Mouse (Mus musculus) intestine, embryonic 16.5 days (tissue): ENCODE data around the gene Nmnat1. TPM values are rescaled to one million over a fixed set of nuclear protein-coding genes. Genes with fewer than 3 reads are reported as not detected.

ENCODE experiments used
- ATAC-seq: fragments of 200-750 bp; cut with Nextera tagmentation; 2 replicates; pipeline ENCODE4 v1.8.0; 2017; ENCODE audit warnings: moderate TSS enrichment, moderate library complexity
- H3K27ac ChIP-seq: fragments of 300-500 bp; sonication (generic); 2 replicates; pipeline ENCODE4 v1.5.1; 2014; ENCODE audit warnings: mild to moderate bottlenecking, low read length
- H3K27me3 ChIP-seq: fragments of 300-500 bp; sonication (generic); replicated peaks from 2 replicates; pipeline ENCODE4 v1.6.1; 2014; ENCODE audit warnings: low read length, control low read depth, mixed read lengths; ENCODE audit not compliant: control insufficient read depth, insufficient read depth
- H3K36me3 ChIP-seq: fragments of 300-500 bp; sonication (generic); 2 replicates; pipeline ENCODE4 v1.6.1; 2014; ENCODE audit warnings: low read length, control low read depth; ENCODE audit not compliant: control insufficient read depth, insufficient read depth
- H3K4me1 ChIP-seq: fragments of 300-500 bp; sonication (generic); 2 replicates; pipeline ENCODE4 v1.6.1; 2014; ENCODE audit warnings: low read length, control low read depth, mixed read lengths; ENCODE audit not compliant: control insufficient read depth, insufficient read depth
- H3K4me2 ChIP-seq: fragments of 300-500 bp; sonication (generic); 2 replicates; pipeline ENCODE4 v1.6.1; 2014; ENCODE audit warnings: low read depth, low read length, control low read depth
- H3K4me3 ChIP-seq: fragments of 300-500 bp; sonication (generic); 2 replicates; pipeline ENCODE4 v1.5.1; 2014; ENCODE audit warnings: mild to moderate bottlenecking, low read length
- H3K9ac ChIP-seq: fragments of 300-500 bp; sonication (generic); 2 replicates; pipeline ENCODE4 v1.6.1; 2014; ENCODE audit warnings: low read depth, low read length
- H3K9me3 ChIP-seq: fragments of 300-500 bp; sonication (generic); 2 replicates; pipeline ENCODE4 v1.6.1; 2016; ENCODE audit warnings: low read length, control low read depth; ENCODE audit not compliant: control insufficient read depth
- WGBS: fragments of 180-500 bp; shearing (Covaris S2); extraction: QIAGEN DNeasy Blood & Tissue Kit; methylation state at CpG from one replicate; pipeline ENCODE4 v1.1.7; 2014; 5-methylcytosine and 5-hydroxymethylcytosine counted together
- polyA plus RNA-seq: library from polyadenylated mRNA; unstranded; fragments of >200 nt; fragmentation: Nextera tagmentation; extraction: Ambion mirVana; gene quantifications from 2 replicates; pipeline ENCODE4 v1.2.1, GENCODE M21; 2015

Nmnat1 gene
- polyA plus RNA-seq, 1 experiment from 2014 or later, result 14.7 TPM

DNA sequence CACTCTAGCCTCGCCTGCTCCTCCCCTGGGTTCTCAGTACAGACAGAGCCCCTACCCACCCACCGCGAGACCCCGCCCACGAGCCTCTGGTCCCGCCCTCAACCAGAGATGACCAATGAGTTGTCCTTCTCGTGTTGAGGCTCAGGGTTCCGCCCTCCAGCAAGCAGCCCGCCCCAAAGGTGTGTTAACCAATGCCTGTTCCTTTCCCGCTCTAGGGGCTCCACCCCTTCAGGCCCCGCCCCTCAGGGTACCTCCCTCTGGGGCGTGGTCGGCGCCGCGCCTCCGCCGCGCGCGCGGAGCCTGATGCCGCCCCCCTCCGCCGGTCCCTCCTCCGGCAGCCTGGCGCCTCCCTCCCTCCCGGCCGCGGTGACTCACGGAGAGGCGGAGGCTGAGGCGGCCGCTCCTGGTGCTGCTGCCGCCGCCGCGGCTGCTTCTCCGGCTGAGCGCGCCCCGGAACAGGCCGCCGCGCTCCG, 32.9 kb upstream of the Nmnat1 start, which contains the start of gene Ctnnbip1:
Gene Ctnnbip1, plus strand, starts transcription at position 369 of the 473 bp plus-strand sequence.
- peak within 1 kb of the TSS; percentile 81 for H3K4me3 ChIP-seq
- peak within 1 kb of the TSS; percentile 95 for H3K4me2 ChIP-seq
- H3K27ac ChIP-seq, result peak within 1 kb of the TSS; percentile 66
- H3K9me3 ChIP-seq, result no peaks in the 10 kb centered on the region
- H3K4me1 ChIP-seq, result peaks cover 8% of the 10 kb centered on the region; the same call in 1 of the 2 replicates
- under 1% methylated on average over 40 of the region's 46 CpGs for WGBS
- H3K36me3 ChIP-seq, result no peaks in the 10 kb centered on the region
- peak within 1 kb of the TSS; percentile 90 for H3K9ac ChIP-seq
- H3K27me3 ChIP-seq, result no peaks in the 10 kb centered on the region
- peak; percentile 98 for ATAC-seq

DNA sequence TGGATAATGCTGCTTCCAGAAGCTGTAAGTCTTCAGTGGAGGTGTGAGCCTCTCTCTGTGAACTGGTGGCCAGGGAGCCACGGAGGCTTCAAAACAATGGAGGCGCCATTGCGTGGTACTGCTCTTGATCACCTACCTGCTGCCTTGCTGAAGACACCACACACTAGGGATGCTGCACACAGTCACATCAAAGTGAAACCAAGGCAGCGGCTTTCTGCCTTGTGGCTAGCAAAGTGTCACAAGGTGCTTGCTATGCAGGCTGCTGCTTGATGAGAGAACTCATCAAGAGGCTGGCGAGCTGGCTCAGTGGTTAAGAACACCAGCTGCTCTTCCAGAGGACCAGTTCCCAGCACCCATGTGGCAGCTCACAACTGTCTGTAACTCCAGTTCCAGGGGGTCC, 30.7 kb upstream of the Nmnat1 start:
- no peak for ATAC-seq
- Histone ChIP-seq H3K27ac (no peak overlapping the region), H3K4me1 (peaks cover 8% of the 10 kb centered on the region; the same call in 1 of the 2 replicates), H3K4me3 (no peak overlapping the region), H3K27me3 (no peaks in the 10 kb centered on the region), H3K9ac (no peak overlapping the region), H3K9me3 (no peaks in the 10 kb centered on the region), H3K36me3 (no peaks in the 10 kb centered on the region), H3K4me2 (no peak overlapping the region)
- WGBS, result 93% methylated on average over 5 of the region's 5 CpGs

DNA sequence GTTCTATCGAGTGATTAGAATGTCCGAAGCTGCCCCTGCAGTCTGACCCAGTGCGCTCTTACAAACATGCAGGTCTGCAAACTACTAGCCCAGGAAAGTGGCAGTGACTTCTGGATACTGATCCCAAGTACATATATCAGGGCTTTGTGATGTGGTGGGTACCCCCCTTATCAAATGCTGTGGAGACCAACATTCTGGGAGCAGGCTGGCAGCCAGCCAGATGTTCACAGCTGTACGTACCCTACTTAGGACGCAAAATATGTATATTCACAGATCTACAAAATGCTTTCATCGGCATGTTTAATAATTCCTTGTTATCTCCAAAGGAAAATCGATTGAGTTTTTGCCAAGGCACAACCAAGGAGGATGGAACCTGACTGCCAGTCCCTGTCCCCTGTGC, 27.1 kb upstream of the Nmnat1 start:
- Histone ChIP-seq H3K4me1 (no peaks in the 10 kb centered on the region), H3K4me3 (no peak overlapping the region), H3K9me3 (no peaks in the 10 kb centered on the region), H3K36me3 (no peaks in the 10 kb centered on the region), H3K27ac (no peak overlapping the region), H3K27me3 (no peaks in the 10 kb centered on the region), H3K9ac (no peak overlapping the region), H3K4me2 (no peak overlapping the region)
- no peak for ATAC-seq
- 75% methylated on average over 7 of the region's 7 CpGs for WGBS

DNA sequence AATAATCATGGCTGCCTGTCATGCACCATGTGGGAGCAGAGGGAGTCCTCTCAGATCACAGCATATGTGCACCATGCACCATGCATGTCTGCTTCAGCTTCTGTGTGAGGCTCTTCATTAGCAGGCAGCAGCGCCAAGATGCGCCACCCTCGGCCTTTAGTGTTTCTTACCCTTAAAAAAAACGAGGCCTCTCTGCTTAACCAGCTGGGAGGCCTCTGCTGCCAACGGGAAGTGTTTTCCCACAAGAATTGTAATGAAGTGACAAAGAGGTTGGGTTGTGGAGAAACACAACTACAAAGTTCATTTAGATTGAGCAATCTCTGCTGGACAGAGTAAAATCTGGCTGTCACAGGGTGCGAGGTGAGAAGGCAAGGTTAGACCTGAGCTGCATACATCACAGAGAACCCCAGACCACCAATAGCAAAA, 26.2 kb upstream of the Nmnat1 start:
- H3K4me1 ChIP-seq, result no peaks in the 10 kb centered on the region
- H3K4me2 ChIP-seq, result no peak overlapping the region
- no peaks in the 10 kb centered on the region for H3K9me3 ChIP-seq
- WGBS, result 57% methylated on average over 6 of the region's 6 CpGs
- H3K27me3 ChIP-seq, result no peaks in the 10 kb centered on the region
- H3K9ac ChIP-seq, result no peak overlapping the region
- no peaks in the 10 kb centered on the region for H3K36me3 ChIP-seq
- H3K27ac ChIP-seq, result no peak overlapping the region
- ATAC-seq, result no peak
- H3K4me3 ChIP-seq, result no peak overlapping the region

DNA sequence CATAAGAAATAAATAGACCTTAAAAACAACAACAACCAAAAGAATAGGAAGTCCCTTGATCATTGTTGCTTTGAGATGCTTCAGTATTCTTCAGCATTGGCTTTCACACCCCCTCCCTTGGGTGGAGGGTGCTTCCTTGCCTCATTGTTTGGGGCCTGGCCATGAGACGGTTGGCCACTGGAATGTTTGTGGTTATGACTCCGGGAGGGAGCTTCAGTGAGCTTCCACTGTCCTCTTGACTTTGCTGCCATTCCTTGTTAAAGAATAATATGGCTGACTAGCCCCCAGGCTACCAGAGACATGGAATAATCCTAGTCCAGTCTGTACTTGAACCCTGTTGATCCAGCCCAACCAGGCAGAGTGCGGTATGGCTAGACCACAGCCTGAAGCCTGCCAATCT, 21.9 kb upstream of the Nmnat1 start:
- no peak for ATAC-seq
- H3K36me3 ChIP-seq, result no peaks in the 10 kb centered on the region
- H3K4me3 ChIP-seq, result no peak overlapping the region
- no peak overlapping the region for H3K27ac ChIP-seq
- no peak overlapping the region for H3K9ac ChIP-seq
- H3K4me2 ChIP-seq, result no peak overlapping the region
- H3K27me3 ChIP-seq, result no peaks in the 10 kb centered on the region
- 77% methylated on average over 3 of the region's 3 CpGs for WGBS
- H3K9me3 ChIP-seq, result no peaks in the 10 kb centered on the region
- no peaks in the 10 kb centered on the region for H3K4me1 ChIP-seq

DNA sequence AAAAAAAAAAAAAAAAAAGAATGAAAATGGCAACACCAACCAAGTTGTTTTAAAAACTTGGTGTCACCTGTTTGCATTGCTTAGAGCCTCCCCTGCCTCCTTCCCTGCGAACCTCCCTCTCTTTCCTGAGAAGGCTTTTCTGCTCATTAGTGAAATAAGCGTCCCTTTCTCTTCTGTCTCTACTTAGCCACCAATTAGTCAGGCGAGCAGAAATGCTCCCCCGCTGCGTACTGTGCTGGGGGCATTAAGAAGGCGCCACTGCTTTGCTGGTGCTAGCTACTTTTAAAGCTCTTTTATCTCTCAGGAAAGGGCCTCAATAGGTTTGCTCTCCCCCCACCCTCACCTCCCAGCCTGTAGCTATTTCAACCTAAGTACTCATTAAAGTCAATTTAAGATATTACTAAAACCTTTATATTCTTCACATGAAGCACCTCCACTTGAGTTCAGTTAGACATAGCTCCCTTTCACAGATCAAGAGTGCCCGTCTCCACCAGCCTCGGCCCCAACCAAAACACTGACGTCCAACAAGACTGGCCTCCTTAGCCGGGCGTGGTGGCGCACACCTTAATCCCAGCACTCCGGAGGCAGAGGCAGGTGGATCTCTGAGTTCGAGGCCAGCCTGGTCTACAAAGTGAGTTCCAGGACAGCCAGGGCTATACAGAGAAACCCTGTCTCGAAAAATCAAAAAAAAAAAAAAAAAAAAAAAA, 20.4 kb upstream of the Nmnat1 start:
- ATAC-seq, result no peak
- Histone ChIP-seq H3K4me1 (no peaks in the 10 kb centered on the region), H3K4me2 (no peak overlapping the region), H3K9me3 (no peaks in the 10 kb centered on the region), H3K9ac (no peak overlapping the region), H3K36me3 (no peaks in the 10 kb centered on the region), H3K27ac (no peak overlapping the region), H3K4me3 (no peak overlapping the region), H3K27me3 (no peaks in the 10 kb centered on the region)
- WGBS, result 72% methylated on average over 14 of the region's 15 CpGs

DNA sequence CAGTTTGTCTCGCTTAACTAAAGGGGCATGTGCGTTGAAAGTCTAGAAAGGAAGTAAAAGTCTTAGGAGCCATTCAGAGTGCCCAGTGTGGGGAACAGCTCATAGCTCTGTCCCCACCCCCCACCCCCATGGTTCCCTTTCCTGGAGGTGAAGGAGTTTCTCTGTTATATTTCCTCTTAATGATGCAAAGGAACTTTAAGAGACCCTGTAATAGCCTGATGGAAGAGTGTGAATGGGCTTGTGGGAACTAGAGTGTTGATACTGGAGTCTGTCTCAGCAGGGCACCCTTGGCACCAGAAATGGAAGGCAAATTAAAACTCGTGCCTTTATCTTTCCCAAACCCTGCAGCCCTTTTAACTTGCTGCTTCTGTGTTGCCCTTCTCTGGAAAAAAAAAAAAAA, 19.9 kb upstream of the Nmnat1 start:
- 49% methylated on average over 3 of the region's 3 CpGs for WGBS
- no peaks in the 10 kb centered on the region for H3K36me3 ChIP-seq
- H3K27ac ChIP-seq, result no peak overlapping the region
- H3K9ac ChIP-seq, result no peak overlapping the region
- no peaks in the 10 kb centered on the region for H3K9me3 ChIP-seq
- no peak for ATAC-seq
- H3K4me2 ChIP-seq, result no peak overlapping the region
- no peaks in the 10 kb centered on the region for H3K4me1 ChIP-seq
- no peak overlapping the region for H3K4me3 ChIP-seq
- no peaks in the 10 kb centered on the region for H3K27me3 ChIP-seq

DNA sequence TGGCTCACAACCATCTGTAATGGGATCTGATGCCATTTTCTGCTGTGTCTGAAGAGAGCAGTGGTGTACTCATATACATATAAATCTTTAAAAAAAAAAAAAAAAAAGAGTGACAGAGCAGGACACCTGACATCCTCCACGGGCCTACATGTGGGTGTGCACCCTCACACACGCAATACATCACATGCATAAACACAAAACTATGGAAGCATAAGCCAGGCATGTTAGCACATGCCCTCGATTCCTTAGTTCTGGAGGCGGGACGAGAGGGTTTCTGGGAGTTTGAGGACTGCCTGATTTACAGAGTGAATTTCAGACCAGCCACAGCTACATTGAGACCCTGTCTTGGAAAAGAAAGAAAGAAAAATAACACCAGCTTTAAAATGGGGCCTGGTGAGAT, 19.4 kb upstream of the Nmnat1 start:
- 83% methylated on average over 5 of the region's 5 CpGs for WGBS
- H3K27me3 ChIP-seq, result no peaks in the 10 kb centered on the region

DNA sequence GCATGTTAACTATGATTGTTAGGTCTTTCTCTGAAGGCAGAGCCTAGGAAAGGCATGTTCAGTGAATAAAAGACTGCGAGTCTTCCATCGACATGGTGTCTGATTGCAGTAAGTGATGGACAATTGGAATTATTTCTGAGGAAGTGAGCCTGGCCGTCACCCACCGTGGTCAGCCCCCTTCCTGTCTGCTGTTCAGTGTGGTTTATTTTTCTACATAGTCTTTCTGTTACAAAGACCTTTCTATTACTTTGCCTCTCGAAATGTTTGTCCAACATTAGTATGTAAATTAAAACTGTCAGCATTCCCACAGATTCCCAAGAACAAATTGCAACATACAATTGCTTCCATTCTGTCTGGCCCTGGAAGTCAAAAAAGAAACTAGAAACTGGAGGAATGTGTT, 14.8 kb upstream of the Nmnat1 start:
- peaks cover 5% of the 10 kb centered on the region; the same call in 1 of the 2 replicates for H3K36me3 ChIP-seq
- no peaks in the 10 kb centered on the region for H3K9me3 ChIP-seq
- no peak overlapping the region for H3K27ac ChIP-seq
- no peak for ATAC-seq
- no peaks in the 10 kb centered on the region for H3K4me1 ChIP-seq
- WGBS, result 84% methylated on average over 5 of the region's 5 CpGs
- no peak overlapping the region for H3K4me2 ChIP-seq
- H3K9ac ChIP-seq, result no peak overlapping the region
- H3K4me3 ChIP-seq, result no peak overlapping the region
- no peaks in the 10 kb centered on the region for H3K27me3 ChIP-seq

More for the DNA sequence above, 19.4 kb upstream of the Nmnat1 start:
- ATAC-seq, result no peak
- H3K4me1 ChIP-seq, result no peaks in the 10 kb centered on the region
- no peak overlapping the region for H3K9ac ChIP-seq
- H3K9me3 ChIP-seq, result no peaks in the 10 kb centered on the region
- no peak overlapping the region for H3K4me3 ChIP-seq
- no peaks in the 10 kb centered on the region for H3K36me3 ChIP-seq
- H3K27ac ChIP-seq, result no peak overlapping the region
- no peak overlapping the region for H3K4me2 ChIP-seq

DNA sequence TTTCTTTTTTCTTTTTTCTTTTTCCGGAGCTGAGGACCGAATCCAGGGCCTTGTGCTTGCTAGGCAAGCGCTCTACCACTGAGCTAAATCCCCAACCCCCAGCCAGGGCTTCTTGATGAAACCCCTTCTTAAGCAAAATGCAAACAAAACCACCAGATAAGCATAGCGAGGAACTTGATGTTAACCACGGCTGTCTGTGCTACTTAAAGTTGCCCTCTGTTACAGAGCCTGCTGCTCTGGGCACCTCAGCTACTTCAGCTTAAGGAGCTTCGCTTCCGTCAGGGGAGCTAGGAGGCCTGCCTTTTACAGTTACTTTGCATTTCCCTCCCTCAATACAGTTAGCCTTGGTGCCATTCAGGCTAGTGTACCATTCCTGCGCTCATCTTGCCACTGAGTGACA, 13.9 kb upstream of the Nmnat1 start:
- 74% methylated on average over 8 of the region's 8 CpGs for whole genome bisulfite sequencing

More for the DNA sequence above, 13.9 kb upstream of the Nmnat1 start:
- Histone ChIP-seq H3K9ac (no peak overlapping the region), H3K4me2 (no peak overlapping the region), H3K27ac (no peak overlapping the region), H3K4me3 (no peak overlapping the region), H3K9me3 (no peaks in the 10 kb centered on the region), H3K36me3 (peaks cover 5% of the 10 kb centered on the region; the same call in 1 of the 2 replicates), H3K27me3 (no peaks in the 10 kb centered on the region), H3K4me1 (no peaks in the 10 kb centered on the region)
- no peak for ATAC-seq
